Mouse (Mus musculus): ENCODE measurements around the gene Rtn4.
"Not testable (repeated sequence)": the region's sequence is repeated elsewhere in the genome, so short reads cannot be mapped to it uniquely, and the experiment has no call there.

Gene Rtn4

DNA sequence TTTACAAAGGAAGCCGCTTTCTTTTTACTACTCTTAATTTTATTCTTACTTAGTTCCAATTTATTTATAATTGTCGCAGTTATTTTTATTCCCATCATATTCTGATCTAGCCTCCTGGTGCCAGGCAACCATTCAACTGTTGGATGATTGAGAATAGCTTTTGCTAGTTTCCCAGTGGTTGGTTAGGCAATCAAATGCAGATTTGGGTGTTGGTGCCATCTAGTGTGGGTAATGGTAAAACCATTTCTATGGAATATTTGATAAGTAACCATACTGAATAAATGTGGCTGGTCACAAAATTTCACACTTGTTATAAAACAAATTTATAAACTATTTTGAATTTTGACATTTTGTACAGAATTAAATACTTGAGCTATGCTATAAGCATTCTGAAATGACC, 22.0 kb downstream of the Rtn4 start:
- peak; percentile 61 for DNase-seq

DNA sequence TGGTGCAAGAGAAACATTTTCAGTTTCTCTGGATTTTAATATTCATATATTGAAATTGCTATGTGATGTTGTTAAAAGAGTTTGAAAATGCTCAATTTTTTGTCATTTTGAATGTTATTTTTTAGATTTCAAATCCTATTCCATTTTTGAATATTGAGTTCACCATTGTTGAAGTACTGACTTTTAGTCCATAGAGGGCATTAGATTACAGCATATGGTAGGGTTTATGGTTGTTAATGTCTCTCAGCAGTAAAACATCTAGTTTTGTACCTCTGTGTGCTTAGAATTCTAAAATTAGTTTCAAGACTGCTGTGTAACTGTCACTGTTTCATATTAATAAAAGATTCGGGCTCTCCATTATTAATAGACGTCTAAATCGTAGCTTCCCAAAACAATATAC, 22.8 kb downstream of the Rtn4 start:
- DNase-seq, result no peak

DNA sequence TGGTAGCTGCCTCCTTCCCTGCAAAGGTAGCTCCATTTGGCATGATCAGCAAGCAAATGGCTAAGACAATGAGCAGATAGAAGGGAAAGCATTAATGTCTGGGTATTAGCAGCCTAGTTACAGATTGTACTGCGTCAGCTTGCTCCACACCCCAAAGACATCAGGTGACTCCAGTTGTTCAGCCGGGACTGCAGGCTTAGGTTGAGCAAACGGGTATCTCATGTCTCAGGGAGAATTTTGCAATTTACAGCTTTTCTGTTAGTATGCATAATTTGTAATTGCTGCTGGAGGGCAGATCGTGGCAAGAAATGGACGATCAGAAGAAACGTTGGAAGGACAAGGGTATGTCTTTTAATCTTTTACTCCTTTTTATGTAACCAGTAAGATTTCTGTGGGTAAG, 25.8 kb downstream of the Rtn4 start:
- peak; percentile 63 for DNase-seq

DNA sequence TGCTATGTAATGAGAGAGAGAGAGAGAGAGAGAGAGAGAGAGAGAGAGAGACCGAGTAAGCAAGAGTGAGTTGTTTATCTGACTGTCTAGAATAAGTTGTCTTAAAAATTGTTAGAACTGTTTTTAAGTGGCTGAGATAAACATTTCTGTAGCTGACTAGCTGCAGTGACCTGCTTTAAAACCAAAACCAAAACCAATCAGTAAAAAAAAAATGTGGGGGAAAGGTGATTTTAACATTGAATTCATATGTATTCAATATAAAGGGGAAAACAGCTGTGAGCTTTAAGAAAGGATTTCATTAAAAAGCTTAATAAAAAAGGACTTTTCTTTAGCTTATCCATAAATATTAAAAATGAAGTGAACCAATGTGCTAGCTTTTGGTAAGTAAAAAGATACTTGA, 26.9 kb downstream of the Rtn4 start:
- DNase-seq, result no peak

DNA sequence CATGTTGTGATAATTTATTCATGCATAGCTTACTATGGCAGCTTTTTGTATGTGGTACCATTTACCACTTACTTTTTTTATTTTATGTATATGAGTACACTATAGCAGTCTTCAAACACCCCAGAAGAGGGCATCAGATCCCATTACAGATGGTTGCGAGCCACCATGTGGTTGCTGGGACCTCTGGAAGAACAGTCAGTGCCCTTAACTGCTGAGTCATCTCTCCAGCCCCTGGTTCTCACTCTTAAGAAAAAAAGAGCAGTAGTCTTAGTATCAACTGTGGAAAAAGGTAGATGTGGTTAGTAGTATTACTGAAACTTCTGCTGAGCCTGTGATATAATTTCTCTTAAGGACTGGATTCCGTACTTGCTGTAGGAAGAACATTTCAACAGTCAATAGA, 31.5 kb downstream of the Rtn4 start:
- no peak for DNase-seq

DNA sequence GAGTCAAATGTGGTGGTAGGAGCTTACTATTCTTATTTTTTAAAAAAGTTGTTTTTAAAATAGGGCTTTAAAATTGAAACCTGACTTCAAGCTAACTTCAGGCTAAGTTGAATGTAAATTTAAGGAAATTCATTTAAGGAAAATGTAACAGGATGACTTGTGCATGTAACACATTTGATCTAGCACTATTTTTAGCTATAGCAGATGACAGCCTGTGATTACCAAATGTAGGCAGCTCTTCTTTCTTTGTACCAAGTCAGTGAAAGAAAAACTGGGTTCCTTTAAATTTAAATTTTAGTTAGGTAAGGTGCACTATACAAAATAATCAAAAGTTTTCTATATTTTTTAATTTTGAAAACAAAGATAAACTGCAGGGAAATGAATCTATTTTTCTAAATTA, 32.4 kb downstream of the Rtn4 start:
- DNase-seq, result no peak

DNA sequence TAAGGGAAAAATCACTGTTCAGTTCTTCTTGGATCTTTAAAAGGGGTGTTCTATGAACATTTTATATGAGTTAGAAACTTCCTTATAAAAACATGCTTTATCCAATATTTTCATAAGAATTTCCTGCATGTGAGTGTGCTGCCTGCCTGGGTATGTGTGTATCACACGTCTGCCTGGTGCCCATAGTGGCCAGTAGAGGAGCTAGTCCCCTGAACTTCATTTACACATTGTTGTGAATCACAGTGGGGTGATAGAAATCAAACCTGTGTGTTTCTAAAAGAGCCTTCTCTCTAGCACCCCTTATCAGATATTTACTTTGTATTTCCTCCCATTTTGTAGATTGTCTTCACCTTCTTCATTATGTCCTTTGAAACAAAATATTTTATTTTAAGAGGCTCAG, 32.9 kb downstream of the Rtn4 start:
- DNase-seq, result no peak

DNA sequence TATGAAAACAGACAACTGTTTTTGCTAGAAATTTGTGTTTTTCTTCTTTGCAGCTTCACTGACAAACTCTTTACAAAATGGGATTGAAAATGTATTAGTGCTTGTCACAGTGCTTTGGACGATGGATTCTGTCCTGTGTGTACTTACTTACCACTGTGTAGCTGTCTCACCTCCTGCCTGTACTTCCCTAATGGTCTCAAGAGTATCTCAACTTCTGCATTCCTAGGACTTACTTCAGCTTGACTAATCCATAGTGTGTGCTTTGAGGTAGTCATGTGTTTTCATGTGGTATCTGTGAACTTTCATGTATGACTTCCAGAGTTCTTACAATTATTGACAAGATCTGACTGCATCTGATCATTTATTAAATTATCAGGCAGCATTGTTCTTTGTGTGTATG, 35.2 kb downstream of the Rtn4 start:
- DNase-seq, result no peak

DNA sequence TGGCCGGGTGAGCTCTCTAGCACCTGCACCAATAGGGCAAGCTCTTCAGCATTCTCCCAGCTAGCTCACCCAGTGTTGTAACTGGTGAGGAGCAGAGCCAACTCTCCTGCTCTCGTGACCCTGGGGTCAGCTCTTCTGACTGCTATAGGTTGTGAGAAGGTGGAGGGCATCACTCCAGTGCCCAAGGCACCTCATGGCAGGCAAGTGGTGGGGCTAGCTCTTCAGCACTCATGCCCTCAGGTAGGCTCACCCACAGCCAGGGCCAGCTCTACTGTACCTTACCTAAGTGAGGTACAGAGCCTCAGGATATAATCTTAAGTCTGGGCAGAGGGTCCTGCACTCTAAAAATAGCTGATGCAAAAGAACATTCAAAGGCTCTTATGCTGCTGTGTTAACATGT, 47.0 kb downstream of the Rtn4 start:
- no peak for DNase-seq

DNA sequence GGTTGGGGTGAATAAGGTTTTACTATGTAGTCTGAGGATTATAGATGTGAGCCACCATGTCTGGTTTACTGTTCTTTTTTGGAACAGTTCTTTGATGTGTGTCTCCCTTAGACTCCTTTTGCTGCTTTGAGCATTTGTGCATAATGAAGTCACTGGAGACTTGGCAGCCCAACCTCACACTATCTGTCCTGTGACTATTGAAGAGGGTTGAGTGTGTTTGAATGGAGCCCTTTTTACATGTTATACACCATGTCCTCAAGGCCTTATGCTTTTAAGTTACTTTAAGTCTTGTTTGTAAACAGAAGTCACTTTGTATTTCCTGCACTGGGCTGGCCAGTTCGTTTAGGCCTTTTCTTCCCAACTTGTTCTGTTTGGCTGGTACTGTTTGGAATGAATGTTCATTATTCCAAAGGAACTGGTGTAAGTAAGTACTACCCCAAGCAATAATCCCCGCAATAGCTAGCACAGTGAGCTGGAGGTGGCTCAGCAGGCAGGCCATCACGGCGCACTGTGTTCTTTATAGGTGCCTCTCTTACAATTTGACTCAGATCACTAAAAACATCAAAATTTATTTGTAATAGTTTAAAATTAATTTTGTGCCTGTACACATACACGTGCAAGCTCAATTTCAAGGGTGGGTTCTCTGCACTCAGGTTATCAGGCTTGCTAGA, 52.1 kb downstream of the Rtn4 start:
- DNase-seq, result no peak

DNA sequence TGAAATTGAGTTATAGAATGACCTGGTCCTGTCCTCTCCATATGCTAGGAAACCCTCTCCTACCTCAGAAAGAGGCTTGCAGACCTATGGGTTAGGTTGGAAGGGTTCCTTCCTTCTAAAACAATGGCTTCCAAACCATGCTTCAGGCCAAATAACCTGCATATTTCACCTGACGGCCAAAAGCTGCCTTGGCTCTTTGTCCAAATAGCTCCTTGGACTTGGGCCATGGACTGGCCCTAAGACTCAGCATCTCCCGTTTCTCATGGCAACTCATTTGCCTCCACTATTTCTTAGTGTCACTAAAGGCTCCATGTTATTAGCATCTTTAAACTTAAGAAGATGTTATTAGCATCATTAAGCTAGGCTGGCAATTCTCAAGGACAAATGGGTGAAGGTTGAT, 52.8 kb downstream of the Rtn4 start:
- DNase-seq, result no peak

DNA sequence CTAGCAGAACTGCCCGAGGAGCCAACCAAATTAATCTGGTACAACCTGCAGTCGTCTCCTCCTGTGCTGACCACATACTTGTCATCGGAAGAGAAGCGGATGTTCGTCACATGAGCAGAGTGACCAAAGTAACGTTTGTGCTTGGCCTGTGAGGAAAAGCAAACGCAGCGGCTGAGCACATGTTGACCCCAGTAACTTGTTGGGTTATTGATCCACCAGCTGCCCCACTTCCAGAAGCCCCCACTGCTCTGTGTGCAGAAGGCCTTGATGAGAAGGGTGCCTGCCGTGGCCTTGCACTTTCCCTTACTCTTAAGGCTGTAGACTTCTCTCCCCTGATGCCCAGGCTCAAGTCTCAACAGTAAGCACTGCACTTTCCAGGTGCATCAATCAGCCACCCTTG, 53.5 kb downstream of the Rtn4 start:
- no peak for DNase-seq

DNA sequence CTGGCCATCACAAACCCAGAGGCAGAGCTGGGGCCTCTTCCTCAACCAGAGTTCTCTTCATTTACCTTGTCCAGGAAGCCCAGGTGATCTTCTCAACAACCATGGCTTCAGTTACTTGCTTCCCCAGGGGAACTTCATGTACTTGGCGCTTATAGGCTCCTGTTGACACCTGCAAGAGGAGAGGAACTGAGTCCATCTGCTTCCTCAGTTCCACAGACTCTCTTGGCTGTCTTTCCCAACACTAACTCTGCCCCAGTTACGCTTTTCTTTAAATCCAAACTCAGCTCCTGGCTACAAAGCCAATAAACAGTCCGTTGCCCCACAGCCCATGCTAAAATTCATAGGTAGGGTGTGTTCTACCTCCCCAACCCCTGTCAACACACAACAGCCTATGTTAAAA, 54.6 kb downstream of the Rtn4 start:
- no peak for DNase-seq

DNA sequence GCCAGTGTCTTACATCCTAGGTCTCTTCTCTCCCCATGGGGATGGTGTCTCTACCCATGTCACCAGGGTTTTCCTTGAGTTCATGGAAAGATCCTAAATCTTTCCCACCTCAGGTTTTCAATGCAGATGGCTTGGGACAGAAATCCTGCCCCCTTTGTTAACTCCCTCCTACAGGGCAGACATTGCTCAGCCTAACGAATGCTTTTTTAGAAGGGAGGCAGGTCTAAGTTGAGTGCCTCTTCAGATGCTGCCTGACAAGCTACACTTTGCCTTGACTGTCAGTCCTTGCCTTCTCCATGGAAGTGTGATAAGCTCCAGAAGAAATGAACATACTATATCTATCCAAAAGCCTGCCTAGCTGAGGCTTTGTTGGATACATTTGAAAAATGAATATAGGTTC, 55.1 kb downstream of the Rtn4 start:
- no peak for DNase-seq

DNA sequence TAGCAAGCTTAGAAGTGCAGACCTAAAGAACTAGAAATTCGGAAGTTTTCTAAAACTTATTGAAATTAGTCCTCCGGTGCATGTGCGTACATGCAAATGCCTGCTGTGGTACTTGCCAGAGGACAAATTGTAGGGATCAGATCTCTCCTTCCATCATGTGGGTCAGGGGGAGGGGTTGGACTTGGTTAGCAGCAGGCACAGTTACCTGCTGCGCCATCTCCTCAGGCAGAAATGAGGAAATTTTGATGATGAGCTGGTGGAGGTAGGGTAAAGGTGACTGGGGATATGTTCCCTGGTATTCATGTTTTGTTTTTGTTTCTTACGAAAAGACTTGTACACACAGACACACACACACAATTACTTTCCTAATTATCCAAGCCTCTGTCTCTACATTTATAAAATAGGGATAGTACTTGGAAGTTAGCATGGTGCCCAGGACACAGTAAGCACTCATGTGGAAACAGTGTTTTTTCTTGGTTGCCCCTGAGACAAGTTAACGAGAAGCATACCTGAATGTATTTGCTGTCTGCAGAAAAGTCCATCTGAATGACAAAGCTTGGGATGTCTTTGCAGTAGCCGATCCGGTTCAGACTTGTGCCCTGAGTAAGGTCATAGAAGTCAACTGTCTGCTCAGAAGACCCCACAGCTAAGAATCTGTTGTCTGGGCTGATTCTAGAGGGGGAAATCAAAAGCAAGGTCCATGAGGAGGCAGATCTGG, 56.2 kb downstream of the Rtn4 start:
- no peak for DNase-seq

DNA sequence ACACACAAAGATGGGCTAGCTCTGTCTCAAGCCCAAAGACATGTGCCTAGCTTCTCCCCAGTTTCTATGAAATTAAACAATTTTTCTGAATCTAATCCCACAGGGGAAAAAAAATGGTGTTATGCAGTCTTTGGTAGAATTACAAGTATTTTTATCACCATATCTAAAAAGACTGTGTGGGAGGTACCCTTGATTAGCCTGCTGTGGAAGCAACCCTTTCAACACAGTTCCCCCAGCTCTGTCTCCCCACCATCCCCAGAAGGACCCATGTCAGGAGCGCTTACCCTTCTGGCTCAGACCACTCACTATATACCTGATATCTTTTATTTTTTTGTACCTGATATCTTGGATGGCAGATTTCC, 56.7 kb downstream of the Rtn4 start:
- DNase-seq, result no peak

DNA sequence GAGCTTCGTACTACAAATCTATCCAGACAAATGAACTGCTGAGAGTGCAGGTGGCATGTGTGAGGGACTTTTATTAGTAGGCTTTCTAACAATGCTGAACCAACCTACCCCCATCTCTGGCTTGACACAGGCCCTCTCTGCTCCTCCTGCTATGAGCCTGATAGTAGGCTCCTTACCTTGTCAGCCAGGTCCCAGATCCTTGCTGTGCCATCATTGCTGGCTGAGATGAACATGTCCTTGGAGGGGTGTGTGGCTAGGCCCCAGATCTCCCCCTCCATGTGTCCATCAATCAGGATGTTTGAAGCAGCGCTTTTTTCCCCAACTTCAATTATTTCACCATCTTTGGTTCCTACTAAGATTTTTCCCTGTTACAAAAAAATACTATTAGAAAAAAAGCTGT, 58.3 kb downstream of the Rtn4 start:
- DNase-seq, result no peak

DNA sequence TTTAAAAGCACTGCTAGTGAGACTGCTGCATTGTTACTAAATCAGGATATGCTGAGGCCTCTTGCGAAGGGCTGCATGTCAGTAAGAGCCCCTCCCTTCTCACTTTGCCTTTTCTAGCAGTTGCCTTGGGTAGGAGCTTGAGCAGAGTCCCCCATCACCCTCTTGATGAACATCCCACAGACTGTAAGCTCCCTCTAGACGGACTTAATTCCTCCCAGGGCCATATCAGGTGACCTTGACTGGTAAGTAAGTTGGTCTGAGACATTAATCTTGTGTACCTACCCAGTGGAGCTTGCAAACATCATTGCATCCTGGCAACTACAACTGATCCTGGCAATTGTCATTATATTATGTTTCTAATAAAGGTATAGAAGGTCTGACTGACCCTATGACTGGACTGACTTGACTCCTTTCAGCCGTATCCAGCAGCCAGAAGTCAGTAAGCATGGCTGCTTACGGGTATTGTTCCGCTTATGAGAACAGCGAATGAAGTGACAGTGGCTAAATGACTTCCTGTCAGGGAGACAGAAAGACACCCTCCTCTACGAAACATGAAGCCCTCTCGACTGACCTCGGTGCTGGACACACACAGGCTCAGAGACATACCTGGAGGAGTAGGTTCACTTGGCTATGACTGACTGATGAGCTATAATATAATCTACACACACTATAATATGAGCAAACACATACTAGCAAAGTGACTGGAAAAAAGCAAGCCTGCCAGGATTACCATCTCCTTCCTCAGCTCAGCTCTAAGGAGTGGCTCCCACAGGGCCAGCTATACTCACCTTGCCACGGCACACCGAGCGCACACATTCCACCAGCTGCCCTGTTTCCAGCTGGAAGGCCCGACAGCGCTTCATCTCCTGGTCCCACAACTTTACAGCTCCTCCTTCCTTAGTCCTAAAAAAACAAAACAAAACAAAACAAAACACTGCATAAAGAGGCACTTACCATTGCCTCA, 59.2 kb downstream of the Rtn4 start:
- no peak for DNase-seq

DNA sequence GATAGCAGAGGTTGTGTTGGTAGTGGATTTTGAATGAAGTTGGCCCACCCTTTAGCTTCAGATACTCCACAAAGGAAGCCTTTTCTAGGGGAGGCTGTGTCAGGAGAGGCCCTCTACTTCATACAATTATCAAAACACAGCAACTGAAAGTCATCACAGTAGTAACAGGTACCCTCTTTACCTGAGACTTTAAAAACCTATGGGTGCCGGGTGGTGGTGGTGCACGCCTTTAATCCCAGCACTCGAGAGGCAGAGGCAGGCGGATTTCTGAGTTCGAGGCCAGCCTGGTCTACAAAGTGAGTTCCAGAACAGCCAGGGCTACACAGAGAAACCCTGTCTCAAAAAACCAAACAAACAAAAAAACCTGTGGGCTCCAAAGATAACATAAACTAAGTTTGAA, 63.3 kb downstream of the Rtn4 start:
- not testable (repeated sequence) for DNase-seq

DNA sequence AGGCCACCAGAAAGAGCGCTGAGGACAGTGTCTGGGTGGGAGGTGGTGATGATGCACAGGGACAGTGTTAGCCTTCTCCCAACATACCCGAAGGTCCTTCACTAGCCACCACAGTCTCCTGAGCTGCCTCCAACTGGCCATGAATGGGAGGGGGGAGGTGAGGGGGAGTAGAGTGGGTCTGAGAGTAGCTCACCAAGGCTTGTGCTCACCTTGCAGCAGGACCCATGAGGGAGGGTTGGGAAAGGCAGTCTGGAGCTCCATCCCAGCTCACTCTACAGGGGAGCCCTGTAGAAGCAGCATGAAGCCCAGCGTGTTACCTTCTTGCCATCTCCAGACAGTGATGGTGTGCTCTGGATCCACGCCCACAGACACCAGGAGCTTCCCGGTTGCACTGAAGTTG, 65.9 kb downstream of the Rtn4 start:
- DNase-seq, result no peak

DNA sequence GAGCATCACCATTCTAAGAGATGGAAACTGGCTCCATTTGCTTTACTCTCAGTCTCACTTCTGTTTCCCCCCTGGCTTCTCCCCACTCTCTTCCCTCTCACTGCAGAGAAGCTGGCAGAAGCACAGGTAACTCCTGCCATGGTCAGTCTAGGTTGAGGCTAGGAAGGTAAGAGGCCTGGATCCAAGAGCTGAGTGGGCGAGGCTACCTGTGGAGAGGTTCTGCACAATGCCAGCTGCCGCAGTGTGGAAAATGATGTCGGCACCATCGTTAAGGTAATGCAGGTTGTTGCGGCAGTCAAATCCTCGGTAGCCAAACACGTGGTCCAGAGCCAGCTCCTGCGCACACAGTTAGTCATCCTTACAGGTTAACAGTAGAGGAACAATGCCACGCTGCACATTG, 68.6 kb downstream of the Rtn4 start:
- no peak for DNase-seq

DNA sequence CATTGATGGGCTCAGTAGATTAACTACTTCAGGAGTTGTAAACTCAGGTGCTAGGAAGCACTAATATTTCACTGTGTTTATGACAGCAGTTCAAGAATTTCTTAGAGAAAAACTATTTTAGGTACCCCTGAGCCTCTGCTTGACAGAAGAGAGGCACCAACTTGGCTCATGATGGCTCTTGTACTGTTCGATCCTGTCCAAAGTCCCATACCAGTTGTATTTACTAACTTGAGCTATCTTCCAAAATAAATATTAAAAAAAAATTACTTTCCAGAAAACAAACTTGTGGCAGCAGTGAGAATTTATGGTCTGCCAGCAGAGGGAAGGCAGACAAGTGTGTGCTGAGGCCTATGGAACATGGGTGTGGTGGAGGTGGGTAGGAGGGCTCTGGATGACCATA, 70.0 kb downstream of the Rtn4 start:
- no peak for DNase-seq

DNA sequence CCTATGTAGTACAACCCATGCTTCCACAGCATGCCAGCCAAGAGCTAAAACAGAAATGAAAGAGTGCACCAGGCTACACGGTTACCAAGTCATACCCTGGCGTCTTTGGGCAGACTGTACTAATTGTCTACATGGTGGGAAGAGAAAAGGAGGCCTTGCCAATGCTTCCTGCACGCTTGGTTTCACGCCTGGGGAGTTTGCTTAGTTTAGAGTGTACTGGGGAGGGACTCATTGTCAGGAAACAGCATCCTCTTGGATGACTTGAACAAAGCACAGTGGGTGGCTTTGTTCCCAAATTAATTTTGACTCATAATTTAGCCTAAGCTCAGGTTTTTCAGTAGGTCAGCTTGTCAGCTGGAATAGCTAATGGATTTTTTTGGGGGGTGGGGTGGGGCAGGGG, 72.3 kb downstream of the Rtn4 start:
- no peak for DNase-seq

Measured in kidney, adult 9 months (tissue).